Mouse (Mus musculus) midbrain, embryonic 12.5 days (tissue): Measurements from ENCODE around the gene Zfp770. TPM values are rescaled to one million over a fixed set of nuclear protein-coding genes. Genes with fewer than 3 reads are reported as not detected.
A peak's percentile ranks its signal among the peaks of the same experiment; 100 is the strongest.
"Not testable (repeated sequence)": the region's sequence is repeated elsewhere in the genome, so short reads cannot be mapped to it uniquely, and the experiment has no call there.

Source experiments
- ATAC-seq: fragments of 200-750 bp; cut with Nextera tagmentation; 2 replicates; pipeline ENCODE4 v1.8.0; 2017; ENCODE audit warnings: low read depth, moderate TSS enrichment, moderate library complexity; ENCODE audit not compliant: low FRiP score
- H3K27ac ChIP-seq: fragments of 300-500 bp; sonication (generic); replicated peaks from 2 replicates; pipeline ENCODE4 v1.5.1; 2016; ENCODE audit warnings: mild to moderate bottlenecking
- H3K27me3 ChIP-seq: fragments of 300-500 bp; sonication (generic); 2 replicates; pipeline ENCODE4 v1.6.1; 2016; ENCODE audit warnings: mild to moderate bottlenecking
- H3K36me3 ChIP-seq: fragments of 300-500 bp; sonication (generic); 2 replicates; pipeline ENCODE4 v1.6.1; 2016
- H3K4me1 ChIP-seq: fragments of 300-500 bp; sonication (generic); 2 replicates; pipeline ENCODE4 v1.6.1; 2016
- H3K4me2 ChIP-seq: fragments of 300-500 bp; sonication (generic); replicated peaks from 2 replicates; pipeline ENCODE4 v1.6.1; 2016; ENCODE audit warnings: mild to moderate bottlenecking, moderate library complexity
- H3K4me3 ChIP-seq: fragments of 300-500 bp; sonication (generic); 2 replicates; pipeline ENCODE4 v1.5.1; 2016; ENCODE audit warnings: mild to moderate bottlenecking
- H3K9ac ChIP-seq: fragments of 300-500 bp; sonication (generic); replicated peaks from 2 replicates; pipeline ENCODE4 v1.6.1; 2016; ENCODE audit warnings: mild to moderate bottlenecking, moderate library complexity
- H3K9me3 ChIP-seq: fragments of 300-500 bp; sonication (generic); 2 replicates; pipeline ENCODE4 v1.6.1; 2016; ENCODE audit warnings: mild to moderate bottlenecking
- WGBS: fragments of 180-500 bp; shearing (Covaris S2); methylation state at CpG from one replicate; pipeline ENCODE4 v1.1.7; 2016; 5-methylcytosine and 5-hydroxymethylcytosine counted together
- polyA plus RNA-seq: library from polyadenylated mRNA; unstranded; fragments of >200 nt; fragmentation: Nextera tagmentation; extraction: Ambion mirVana; gene quantifications from 2 replicates; pipeline ENCODE4 v1.2.1, GENCODE M21; 2016

The Zfp770 gene
- polyA plus RNA-seq, result 3.4 and 3.9 TPM in 2 replicates

DNA sequence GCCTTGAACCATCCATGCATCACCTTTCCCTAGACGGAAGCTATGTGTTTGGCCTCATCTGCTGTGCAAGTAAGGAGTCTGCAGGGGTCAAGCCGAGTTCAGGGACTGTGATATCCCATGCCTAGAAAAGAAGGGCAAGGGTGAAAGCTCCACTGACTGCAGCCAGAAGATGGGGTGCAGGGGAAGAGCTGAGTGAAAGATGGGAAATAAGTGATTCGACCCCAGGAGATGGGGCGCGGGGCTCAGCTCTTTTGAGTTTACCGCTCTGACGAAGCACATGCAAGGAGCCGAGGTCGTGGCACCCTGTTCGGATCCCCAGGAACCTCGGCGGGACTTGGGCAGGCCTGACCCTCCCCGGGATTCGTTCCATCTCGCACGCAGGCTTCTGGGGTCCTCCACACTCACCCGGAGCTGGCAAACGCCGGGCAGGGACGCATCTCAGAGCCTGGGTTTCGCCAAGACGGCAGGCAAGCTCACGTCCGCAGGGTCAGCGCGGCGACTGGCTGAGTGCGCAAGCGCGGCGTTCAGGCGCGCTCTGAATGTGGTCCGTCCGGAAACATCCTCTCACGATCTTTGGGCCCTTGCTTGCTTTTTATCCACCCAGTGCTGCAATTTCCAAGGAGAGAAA is at the start of gene Zfp770:
TSS of gene Zfp770 (minus strand) at position 538 of the 628 bp plus-strand sequence.
- H3K27ac ChIP-seq, result peak within 1 kb of the TSS; percentile 63
- WGBS, result under 1% methylated on average over 36 of the region's 36 CpGs
- H3K9me3 ChIP-seq, result no peaks in the 10 kb centered on the region
- peaks cover 10% of the 10 kb centered on the region for H3K4me1 ChIP-seq
- peak within 1 kb of the TSS; percentile 73 for H3K4me2 ChIP-seq
- peaks cover 13% of the 10 kb centered on the region for H3K36me3 ChIP-seq
- H3K27me3 ChIP-seq, result no peaks in the 10 kb centered on the region
- peak; percentile 92 for ATAC-seq
- peak within 1 kb of the TSS; percentile 87 for H3K9ac ChIP-seq
- peak within 1 kb of the TSS; percentile 87 for H3K4me3 ChIP-seq

DNA sequence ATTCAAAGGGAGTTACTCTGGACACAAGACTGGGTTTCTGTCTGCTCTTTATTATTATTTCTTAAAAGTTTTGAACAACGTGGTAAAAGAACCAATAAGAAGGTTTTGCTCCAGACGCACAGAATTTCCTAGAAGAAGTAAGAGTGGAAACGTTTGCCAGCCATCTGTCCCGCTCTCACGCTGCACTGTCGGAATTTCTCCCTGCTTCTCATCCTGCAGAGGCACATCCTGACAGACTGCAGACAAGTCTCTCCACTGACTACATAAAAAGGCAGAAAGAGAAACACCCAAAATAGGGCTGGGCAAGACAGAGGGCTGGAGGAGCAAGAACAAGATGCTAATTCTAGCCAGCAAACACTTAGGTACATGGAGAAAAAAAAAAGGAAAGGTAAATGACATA is 48.2 kb upstream of the Zfp770 start:
- no peaks in the 10 kb centered on the region for H3K4me1 ChIP-seq
- H3K36me3 ChIP-seq, result no peaks in the 10 kb centered on the region
- no peaks in the 10 kb centered on the region for H3K27me3 ChIP-seq
- no peak overlapping the region for H3K4me2 ChIP-seq
- 83% methylated on average over 6 of the region's 6 CpGs for WGBS
- no peak for ATAC-seq
- H3K4me3 ChIP-seq, result no peak overlapping the region
- H3K27ac ChIP-seq, result no peak overlapping the region
- H3K9me3 ChIP-seq, result no peaks in the 10 kb centered on the region
- no peak overlapping the region for H3K9ac ChIP-seq

GRCm38 (mm10) chr2:114237639-114238038 is 36.4 kb upstream of the Zfp770 start:
- ATAC-seq, result no peak; the same call in 1 of the 2 replicates
- Histone ChIP-seq H3K27ac (no peak overlapping the region), H3K36me3 (no peaks in the 10 kb centered on the region), H3K4me2 (no peak overlapping the region), H3K4me3 (no peak overlapping the region), H3K27me3 (no peaks in the 10 kb centered on the region), H3K9me3 (no peaks in the 10 kb centered on the region), H3K9ac (no peak overlapping the region), H3K4me1 (no peaks in the 10 kb centered on the region)
- 14% methylated on average over 4 of the region's 4 CpGs for WGBS

DNA sequence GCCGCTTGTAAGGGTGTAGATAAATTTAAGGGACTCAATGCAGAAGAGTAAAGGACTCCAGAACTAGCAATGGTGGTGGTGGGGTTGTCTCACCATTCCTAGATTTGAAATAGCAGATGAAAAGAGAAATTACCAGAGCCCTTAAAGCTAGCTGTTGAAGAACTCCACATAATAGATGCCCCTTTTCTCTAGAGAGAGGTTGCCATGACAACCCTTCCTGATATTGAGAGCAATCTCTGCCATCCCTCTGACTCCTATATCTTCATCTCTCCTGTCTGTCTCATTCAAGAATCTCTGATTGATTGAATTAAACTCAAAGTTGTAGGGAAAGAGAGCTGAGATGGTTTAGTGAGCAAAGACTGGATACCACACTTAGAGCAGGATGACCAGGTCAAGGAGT is 35.3 kb upstream of the Zfp770 start:
- no peak overlapping the region for H3K27ac ChIP-seq
- H3K4me3 ChIP-seq, result no peak overlapping the region
- ATAC-seq, result no peak
- H3K4me2 ChIP-seq, result no peak overlapping the region
- H3K9me3 ChIP-seq, result no peaks in the 10 kb centered on the region
- H3K9ac ChIP-seq, result no peak overlapping the region
- H3K4me1 ChIP-seq, result no peaks in the 10 kb centered on the region
- H3K27me3 ChIP-seq, result no peaks in the 10 kb centered on the region
- no peaks in the 10 kb centered on the region for H3K36me3 ChIP-seq
- WGBS, result 78% methylated on average over 1 of the region's 1 CpGs

- ATAC-seq, result no peak
- H3K9ac ChIP-seq, result no peak overlapping the region
- no peaks in the 10 kb centered on the region for H3K4me1 ChIP-seq
- no peak overlapping the region for H3K4me2 ChIP-seq
- 91% methylated on average over 3 of the region's 3 CpGs for WGBS
- H3K36me3 ChIP-seq, result no peaks in the 10 kb centered on the region
- H3K9me3 ChIP-seq, result no peaks in the 10 kb centered on the region
- no peak overlapping the region for H3K4me3 ChIP-seq
- H3K27me3 ChIP-seq, result no peaks in the 10 kb centered on the region
- no peak overlapping the region for H3K27ac ChIP-seq
Measured at GRCm38 (mm10) chr2:114235584-114235983, 34.3 kb upstream of the Zfp770 start.

DNA sequence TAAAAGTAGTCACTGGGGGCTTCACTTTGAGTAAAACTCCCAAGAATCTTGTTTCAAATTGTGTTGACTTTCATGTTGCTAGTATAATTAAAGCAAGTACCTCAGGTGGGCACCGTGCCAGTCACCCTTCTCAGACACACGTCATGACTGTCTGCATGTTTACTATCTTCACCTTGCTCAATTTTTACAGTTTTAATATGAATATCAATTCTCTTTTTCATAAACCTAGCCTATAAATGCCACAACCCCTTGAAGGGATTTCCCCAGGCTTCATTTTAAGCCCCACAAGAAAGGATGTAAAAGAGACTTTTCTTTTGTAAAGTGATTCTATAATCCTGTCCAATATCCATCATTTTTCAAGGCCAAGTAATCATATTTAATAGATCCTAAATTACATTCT is 30.0 kb upstream of the Zfp770 start:
- ATAC-seq, result no peak
- H3K4me2 ChIP-seq, result no peak overlapping the region
- H3K27ac ChIP-seq, result no peak overlapping the region
- no peaks in the 10 kb centered on the region for H3K27me3 ChIP-seq
- no peaks in the 10 kb centered on the region for H3K4me1 ChIP-seq
- H3K4me3 ChIP-seq, result no peak overlapping the region
- H3K36me3 ChIP-seq, result no peaks in the 10 kb centered on the region
- H3K9me3 ChIP-seq, result no peaks in the 10 kb centered on the region
- WGBS, result 88% methylated on average over 2 of the region's 2 CpGs
- no peak overlapping the region for H3K9ac ChIP-seq

DNA sequence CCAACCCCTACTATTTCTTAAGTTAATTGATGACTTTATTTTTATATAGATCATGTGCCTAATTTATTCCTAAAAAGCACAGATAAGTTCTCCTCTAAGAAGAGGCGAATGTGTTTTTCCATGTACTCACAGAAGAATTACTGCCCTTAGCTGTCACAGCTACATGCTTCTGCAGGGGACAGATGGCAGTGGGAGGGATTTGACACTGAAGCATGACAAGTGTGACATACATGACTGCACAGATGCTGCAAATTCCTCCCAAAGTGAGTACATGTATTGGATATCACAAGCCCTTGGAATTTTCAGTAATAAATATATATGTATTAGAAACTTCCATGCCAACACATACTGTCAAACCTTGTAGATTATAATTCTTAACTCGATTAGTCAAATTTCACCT is 27.4 kb upstream of the Zfp770 start:
- no peak overlapping the region for H3K4me2 ChIP-seq
- H3K4me1 ChIP-seq, result no peaks in the 10 kb centered on the region
- H3K27me3 ChIP-seq, result no peaks in the 10 kb centered on the region
- no peaks in the 10 kb centered on the region for H3K9me3 ChIP-seq
- H3K36me3 ChIP-seq, result no peaks in the 10 kb centered on the region
- H3K27ac ChIP-seq, result no peak overlapping the region
- H3K4me3 ChIP-seq, result no peak overlapping the region
- WGBS, result 86% methylated on average over 2 of the region's 2 CpGs
- ATAC-seq, result no peak
- H3K9ac ChIP-seq, result no peak overlapping the region

GRCm38 (mm10) chr2:114205036-114205435 is 3.8 kb upstream of the Zfp770 start:
- Histone ChIP-seq H3K9ac (no peak overlapping the region), H3K36me3 (no peaks in the 10 kb centered on the region), H3K4me3 (no peak overlapping the region), H3K4me1 (peaks cover 5% of the 10 kb centered on the region), H3K9me3 (no peaks in the 10 kb centered on the region), H3K4me2 (no peak overlapping the region), H3K27ac (no peak overlapping the region), H3K27me3 (no peaks in the 10 kb centered on the region)
- no peak for ATAC-seq
- WGBS, result 74% methylated on average over 6 of the region's 6 CpGs

- peaks cover 10% of the 10 kb centered on the region for H3K4me1 ChIP-seq
- H3K27ac ChIP-seq, result peak overlapping the region; percentile 63; the same call in 1 of the 2 replicates
- 38% methylated on average over 4 of the region's 4 CpGs for WGBS
- H3K4me3 ChIP-seq, result peak overlapping the region; percentile 87
- H3K9me3 ChIP-seq, result no peaks in the 10 kb centered on the region
- H3K9ac ChIP-seq, result peak overlapping the region; percentile 87
- peak overlapping the region; percentile 73 for H3K4me2 ChIP-seq
- H3K36me3 ChIP-seq, result peaks cover 8% of the 10 kb centered on the region; the same call in 1 of the 2 replicates
- H3K27me3 ChIP-seq, result no peaks in the 10 kb centered on the region
- no peak for ATAC-seq
Measured at GRCm38 (mm10) chr2:114201574-114201973, 305 bp upstream of the Zfp770 start.

GRCm38 (mm10) chr2:114196421-114196820 is 4.8 kb downstream of the Zfp770 start:
- no peak overlapping the region for H3K9ac ChIP-seq
- H3K27me3 ChIP-seq, result no peaks in the 10 kb centered on the region
- H3K4me1 ChIP-seq, result peaks cover 10% of the 10 kb centered on the region
- H3K9me3 ChIP-seq, result no peaks in the 10 kb centered on the region
- H3K4me3 ChIP-seq, result no peak overlapping the region
- no peak for ATAC-seq
- no peak overlapping the region for H3K4me2 ChIP-seq
- H3K27ac ChIP-seq, result no peak overlapping the region
- WGBS, result 84% methylated on average over 5 of the region's 5 CpGs
- peaks cover 22% of the 10 kb centered on the region for H3K36me3 ChIP-seq

- H3K36me3 ChIP-seq, H3K4me2 ChIP-seq, H3K9me3 ChIP-seq, H3K4me3 ChIP-seq, ATAC-seq, H3K27me3 ChIP-seq, H3K4me1 ChIP-seq, H3K9ac ChIP-seq, H3K27ac ChIP-seq: not testable (repeated sequence)
- 95% methylated on average over 1 of the region's 6 CpGs for WGBS
Measured at GRCm38 (mm10) chr2:114186924-114187323, 14.3 kb downstream of the Zfp770 start, which contains the start of gene Aqr. Gene Aqr (minus strand): TSS chr2:114187024.

- no peak overlapping the region for H3K4me3 ChIP-seq
- peaks cover 11% of the 10 kb centered on the region for H3K4me1 ChIP-seq
- no peaks in the 10 kb centered on the region for H3K36me3 ChIP-seq
- no peak for ATAC-seq
- no peaks in the 10 kb centered on the region for H3K27me3 ChIP-seq
- WGBS, result 32% methylated on average over 4 of the region's 4 CpGs
- H3K9ac ChIP-seq, result no peak overlapping the region
- no peaks in the 10 kb centered on the region for H3K9me3 ChIP-seq
- H3K27ac ChIP-seq, result no peak overlapping the region
- no peak overlapping the region for H3K4me2 ChIP-seq
Measured at GRCm38 (mm10) chr2:114177802-114178733, 23.2 kb downstream of the Zfp770 start.
